Mouse (Mus musculus): ENCODE measurements around the gene Gucy1a1.

The Gucy1a1 gene

DNA sequence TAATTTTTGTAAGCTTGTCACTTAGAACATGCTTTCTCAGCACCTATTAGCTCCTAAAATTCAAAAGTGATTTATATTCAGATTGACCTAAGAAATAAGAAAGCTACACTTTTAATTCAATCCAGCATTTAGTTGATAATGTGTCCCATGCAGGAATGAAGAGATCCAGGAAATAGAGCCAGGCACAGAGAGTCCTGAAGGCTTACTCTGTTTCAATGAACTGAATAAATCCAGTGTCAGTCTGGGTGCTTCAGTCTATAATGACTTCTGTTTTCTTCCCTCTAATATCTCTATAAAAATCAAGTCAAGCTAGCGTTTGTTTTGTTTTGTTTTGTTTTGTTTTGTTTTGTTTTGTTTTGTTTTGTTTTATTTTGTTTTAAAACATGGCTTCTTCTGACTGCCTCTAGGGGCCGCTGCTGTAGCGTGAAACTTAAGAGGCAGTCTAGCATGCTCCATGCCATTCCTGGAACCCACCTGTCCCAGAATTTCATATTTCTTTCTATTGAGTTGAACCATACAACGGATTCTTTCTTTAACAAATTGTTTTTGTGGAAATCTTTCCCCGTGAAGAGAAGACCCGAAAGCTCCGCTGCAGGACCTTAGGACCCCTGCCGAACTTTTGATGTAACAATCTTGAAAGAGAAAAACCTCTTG lies 98.4 kb downstream of the Gucy1a1 start:
- no peak for TF ChIP-seq GATA4 (IDR thresholded peaks at IDR 0.05; ENCODE audit: insufficient replicate concordance, low read length)

DNA sequence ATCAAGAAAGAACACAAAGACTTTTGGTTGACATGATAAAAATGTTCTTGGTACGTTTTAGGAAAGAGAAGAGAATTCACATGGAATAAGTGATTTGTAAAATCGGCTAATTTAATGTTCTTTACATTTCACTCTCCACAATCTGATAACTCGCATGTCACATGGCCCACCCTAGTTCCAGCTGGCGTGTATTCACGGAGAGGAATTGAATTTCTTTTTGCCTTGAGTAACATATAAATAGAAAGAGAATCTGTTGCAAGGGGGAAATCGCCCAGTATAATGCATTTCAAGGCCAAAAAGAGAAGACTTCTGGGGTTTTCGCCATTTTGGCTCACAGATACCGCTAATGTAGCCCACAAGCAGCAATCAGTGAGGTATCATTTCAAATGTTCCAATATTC lies 99.5 kb downstream of the Gucy1a1 start:
- no peak for TF ChIP-seq GATA4 (IDR thresholded peaks at IDR 0.05; ENCODE audit: insufficient replicate concordance, low read length)

DNA sequence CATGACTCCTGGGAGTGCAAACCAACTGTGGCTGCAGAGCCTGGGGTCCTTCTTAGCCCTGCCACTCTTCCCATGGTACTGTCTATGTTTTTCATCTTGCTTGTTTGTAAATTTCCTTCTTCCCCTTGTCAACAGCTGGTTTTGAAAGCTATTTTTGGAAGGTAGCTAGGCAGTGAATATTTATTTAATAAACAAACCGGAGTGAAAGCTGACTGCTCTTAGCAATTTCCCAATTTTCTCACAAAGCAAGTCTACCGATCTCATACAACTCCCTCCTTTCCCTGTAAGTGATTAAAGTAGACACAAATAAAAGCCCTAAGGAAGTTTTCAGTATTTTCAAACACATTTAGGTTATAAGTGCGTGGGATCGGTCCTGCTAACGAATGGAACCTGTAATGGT lies 100.7 kb downstream of the Gucy1a1 start:
- no peak for TF ChIP-seq GATA4 (IDR thresholded peaks at IDR 0.05; ENCODE audit: insufficient replicate concordance, low read length)

DNA sequence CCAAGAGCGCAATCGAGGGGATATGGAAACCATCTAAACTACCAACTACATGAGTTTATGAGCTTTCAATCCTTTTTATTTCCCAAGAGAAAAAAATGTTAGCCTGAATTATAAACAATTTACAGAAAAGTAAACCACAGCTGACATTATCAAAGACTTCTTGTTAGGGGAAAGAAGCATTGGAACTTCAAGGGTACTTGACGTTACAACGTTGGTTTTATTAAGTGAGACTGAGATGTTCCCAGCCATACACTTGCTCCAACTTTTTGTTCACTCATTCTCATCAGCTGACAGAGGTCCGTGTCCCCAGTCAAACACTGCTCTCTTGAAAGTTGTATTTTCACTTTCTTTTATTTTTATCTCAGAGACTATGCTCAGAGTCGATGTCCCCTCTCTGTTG lies 101.9 kb downstream of the Gucy1a1 start:
- no peak for TF ChIP-seq GATA4 (IDR thresholded peaks at IDR 0.05; ENCODE audit: insufficient replicate concordance, low read length)
